Mouse (Mus musculus) spleen, postnatal 10 days (tissue): Measurements from ENCODE around the gene Eml1.
"Not testable (repeated sequence)": the region's sequence is repeated elsewhere in the genome, so short reads cannot be mapped to it uniquely, and the experiment has no call there.

ENCODE experiments used
- DNase-seq, 2 experiments: peaks; one replicate each; pipeline ENCODE4 v3.0.0; 2021 to 2022; ENCODE audit warnings: low spot score in 2 of 2

The Eml1 gene

DNA sequence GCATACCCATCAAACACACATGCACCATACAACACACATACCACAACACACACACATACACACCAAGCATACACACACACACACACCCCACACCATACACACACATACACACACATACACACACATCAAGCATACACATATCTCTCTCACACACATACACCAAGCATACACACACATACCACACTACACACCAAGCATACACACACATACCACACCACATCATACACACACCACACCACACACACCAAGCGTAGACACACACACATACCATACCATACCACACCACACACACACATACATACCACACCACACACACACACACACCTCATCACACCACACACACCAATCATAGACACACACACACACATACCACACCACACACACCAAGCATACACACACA, 102.1 kb downstream of the Eml1 start:
- no peak for DNase-seq

DNA sequence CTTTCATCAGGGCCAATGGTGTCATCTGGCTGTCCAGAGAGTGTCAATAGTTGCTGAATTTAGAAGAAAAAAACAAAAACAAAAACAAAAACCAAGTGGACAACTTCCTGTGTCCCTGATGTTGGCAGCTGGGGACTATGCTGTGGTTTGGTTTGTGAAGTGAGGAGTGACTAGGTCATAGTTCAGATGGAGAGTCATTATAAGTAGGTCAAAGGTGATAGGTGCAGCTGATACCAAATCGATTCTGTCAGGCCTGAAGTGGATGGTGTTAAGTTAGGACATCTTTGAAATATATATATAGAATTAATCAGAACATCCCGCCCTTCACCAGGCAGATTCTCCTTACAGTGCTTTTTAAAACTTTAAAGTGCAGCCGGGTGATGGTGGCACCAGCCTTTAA, 103.7 kb downstream of the Eml1 start:
- no peak for DNase-seq

DNA sequence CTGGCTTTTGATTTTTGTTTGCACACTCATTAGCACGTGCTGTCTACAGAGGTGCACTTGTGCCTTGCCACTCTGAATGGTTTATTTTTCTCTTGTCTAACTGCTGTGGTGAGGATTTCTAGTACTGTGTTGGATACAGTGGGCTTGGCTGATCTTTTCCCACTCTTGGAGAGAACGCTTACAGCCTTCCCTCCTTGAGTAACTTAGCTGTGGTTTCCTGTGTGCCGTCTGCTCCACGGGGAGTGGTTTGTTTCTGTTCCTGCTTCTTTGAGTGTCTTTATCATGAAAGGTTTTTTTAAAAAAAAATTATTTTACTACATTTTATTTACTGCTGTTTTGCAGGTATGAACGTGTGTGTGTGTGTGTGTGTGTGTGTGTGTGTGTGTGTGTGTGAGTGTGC, 108.0 kb downstream of the Eml1 start:
- DNase-seq, result no peak

DNA sequence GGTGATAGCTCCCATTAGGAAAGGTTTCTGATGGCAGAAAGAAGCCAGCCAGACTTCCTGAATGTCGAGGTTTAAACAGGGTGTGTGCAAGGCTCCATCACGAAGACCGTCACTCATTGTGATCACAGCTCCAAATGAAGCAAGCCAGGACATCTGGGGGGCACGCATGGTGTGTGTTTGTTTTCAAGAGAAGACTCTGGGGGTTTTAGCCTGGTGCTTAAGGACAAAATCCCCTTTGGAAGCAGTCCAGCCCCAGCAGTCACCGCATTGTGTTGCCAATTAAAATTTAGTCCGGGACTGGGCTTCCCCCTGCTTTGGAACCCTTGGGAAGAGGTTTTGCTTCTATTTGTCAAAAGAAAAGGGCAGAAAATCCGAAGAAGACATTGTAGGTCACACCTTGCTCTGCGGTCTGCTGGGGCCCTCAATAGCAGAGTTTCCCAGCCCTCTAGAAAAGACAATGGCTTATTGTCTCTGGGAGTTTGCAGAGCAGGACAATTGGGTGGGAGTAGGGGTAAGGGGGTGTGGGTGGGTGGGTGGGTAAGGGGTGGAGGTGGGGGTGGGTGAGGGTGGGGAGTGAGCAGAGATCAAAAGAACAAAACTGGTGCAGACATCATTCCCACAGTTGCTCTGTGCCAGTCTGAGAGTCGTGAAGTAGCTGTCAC, 110.1 kb downstream of the Eml1 start:
- DNase-seq, result no peak

DNA sequence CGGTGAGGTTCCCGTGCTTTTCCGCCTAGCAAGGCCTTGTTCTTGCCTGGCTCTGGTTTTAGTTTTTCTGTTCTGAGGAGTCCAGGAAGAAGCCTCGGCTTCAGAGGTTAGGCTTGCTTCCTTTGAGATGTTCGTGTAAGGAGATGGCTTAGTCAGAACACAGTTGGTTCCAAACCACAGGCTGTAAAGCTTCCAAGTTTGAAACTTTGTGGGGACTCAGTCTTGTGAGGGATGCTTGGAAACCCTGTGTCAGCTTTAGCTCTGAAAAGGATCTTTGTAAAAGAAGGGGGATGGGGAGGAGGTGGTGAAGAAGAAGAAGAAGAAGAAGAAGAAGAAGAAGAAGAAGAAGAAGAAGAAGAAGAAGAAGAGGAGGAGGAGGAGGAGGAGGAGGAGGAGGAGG, 118.3 kb downstream of the Eml1 start:
- DNase-seq, result no peak

DNA sequence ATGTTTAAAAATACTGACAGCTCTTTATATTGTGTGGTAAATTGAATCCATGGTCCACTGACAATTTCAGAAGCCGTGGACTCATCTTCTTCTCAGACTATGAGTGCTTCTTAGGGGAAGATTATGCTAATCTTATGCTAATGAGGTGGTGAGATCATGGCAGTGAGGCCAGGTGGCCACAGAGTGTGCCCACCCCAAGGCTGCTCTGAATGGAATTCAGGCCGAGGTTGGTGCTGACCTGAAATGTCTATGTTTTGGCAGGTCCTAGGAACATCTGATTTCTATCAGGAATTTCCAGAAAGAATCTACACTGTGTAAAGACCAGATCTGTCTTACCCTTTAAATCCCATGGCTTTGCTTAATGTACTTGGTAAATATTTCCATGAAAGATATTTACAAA, 119.0 kb downstream of the Eml1 start:
- no peak for DNase-seq

DNA sequence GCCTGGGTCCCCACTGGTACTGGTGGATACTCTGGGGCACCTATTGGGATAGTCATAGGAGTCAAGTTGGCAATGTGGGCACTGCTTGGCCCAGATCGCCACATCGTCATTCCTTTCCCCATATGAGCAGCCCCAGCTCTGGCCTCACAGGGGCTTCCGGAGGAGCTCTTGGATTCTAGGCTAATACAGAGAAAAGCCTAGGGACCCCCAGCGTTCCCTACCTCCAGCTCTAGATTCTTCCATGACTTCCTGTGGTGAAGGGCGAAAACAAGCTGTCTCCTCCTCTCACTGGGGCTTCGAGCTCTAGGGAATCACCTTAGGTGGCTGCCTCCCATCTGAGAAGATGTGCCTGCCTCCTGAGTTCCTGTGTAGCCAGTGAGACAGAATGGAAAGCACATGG, 119.6 kb downstream of the Eml1 start:
- DNase-seq, result no peak

DNA sequence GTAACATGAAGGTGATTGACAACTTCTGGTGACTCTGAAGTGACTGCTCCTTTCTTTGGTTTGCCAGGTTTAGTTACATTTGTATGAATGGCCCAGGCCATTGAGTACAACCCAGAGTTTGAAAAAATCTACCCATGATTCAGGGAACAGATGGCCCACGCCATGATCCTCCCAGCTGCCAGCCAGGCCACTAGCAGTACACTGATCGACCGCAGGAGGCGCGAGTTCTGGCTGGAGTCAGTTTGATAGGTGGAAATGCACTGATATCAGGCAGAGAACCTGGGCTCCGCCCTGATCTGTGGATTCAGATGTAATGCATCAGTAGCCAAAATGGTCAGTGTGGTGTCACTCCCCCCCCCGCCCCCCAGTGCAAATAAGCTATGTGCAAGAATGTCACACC, 120.2 kb downstream of the Eml1 start:
- no peak for DNase-seq

GRCm38 (mm10) chr12:108494011-108494541, 123.3 kb downstream of the Eml1 start:
- DNase-seq, result peak in 1 of 2 experiments; percentile 36

DNA sequence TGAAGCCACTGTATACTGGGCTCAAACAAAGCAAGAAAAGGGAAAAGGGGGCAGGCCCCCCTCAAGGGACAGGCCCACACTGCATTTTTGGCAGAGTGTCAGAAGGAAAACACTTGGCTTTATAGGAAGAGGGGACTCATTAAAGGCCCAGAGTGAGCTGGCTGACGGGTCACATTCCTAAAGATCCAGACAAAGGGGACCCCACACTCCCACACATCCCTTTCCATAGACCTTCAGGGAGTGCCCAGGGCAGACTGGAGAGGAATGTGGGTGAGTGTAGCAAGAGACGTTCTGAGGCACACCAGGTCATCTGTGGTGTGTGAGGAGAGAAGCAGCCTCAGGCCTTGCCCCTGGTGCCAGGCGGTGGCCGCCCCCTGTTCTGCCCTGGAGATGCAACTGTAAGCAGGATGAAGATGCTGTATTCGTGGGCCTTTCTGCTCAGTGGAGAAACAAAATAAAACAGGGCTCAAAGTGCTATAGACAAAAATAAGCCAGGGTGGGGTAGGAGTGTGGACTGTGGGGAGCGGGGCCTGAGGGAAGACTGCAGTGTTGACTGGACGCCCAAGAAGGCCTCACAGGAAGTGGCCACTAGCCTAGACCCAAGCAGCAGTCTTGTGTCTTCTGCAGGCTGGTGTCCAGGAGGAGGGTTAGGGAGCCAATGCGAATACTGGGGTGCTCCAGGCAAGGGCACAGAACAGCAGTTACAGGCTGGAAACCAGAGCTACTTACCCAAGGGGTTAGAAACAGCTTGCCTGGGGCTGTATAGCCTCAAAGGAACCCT, 124.9 kb downstream of the Eml1 start:
- DNase-seq, result no peak

GRCm38 (mm10) chr12:108503064-108503463, 132.3 kb downstream of the Eml1 start:
- DNase-seq, result no peak

- no peak for DNase-seq
These were observed 132.8 kb downstream of the Eml1 start for GRCm38 (mm10) chr12:108503582-108503981.

- DNase-seq, result no peak
These were observed 135.1 kb downstream of the Eml1 start for GRCm38 (mm10) chr12:108505846-108506245.

GRCm38 (mm10) chr12:108507046-108507445, 136.3 kb downstream of the Eml1 start:
- not testable (repeated sequence) for DNase-seq

DNA sequence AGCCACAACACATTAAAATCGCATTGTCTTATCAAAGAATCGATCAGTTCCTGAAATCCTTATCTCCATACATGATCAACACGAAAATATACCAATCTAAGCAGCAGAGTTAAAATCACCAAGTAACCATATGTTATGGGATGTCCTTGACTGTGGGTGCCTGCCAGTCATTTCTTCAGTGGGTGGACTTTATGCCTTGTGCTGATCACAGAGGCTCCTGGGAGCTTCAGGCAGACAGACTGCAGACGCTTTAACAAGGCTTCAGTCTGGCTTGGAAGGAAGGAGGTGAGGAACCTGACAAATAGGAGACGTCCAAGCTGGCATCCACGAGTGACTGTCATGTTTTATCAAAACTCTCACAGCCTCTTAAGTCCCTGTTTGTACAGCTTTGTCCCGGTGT, 139.8 kb downstream of the Eml1 start:
- DNase-seq, result no peak

GRCm38 (mm10) chr12:108511009-108511408, 140.3 kb downstream of the Eml1 start:
- DNase-seq, result no peak

- no peak for DNase-seq
These were observed 144.7 kb downstream of the Eml1 start for GRCm38 (mm10) chr12:108515464-108515863.

- no peak for DNase-seq
These were observed 148.6 kb downstream of the Eml1 start for GRCm38 (mm10) chr12:108519374-108519773.

- DNase-seq, result peak in 1 of 2 experiments; percentile 52
These were observed 158.5 kb downstream of the Eml1 start for GRCm38 (mm10) chr12:108529214-108529613.

- DNase-seq, result no peak
These were observed 163.7 kb downstream of the Eml1 start for GRCm38 (mm10) chr12:108534484-108534883.

GRCm38 (mm10) chr12:108536461-108536860, 165.7 kb downstream of the Eml1 start:
- DNase-seq, result peak in 1 of 2 experiments; percentile 34

- DNase-seq, result peak in 1 of 2 experiments; percentile 40
These were observed 170.3 kb downstream of the Eml1 start for GRCm38 (mm10) chr12:108541088-108541487.

DNA sequence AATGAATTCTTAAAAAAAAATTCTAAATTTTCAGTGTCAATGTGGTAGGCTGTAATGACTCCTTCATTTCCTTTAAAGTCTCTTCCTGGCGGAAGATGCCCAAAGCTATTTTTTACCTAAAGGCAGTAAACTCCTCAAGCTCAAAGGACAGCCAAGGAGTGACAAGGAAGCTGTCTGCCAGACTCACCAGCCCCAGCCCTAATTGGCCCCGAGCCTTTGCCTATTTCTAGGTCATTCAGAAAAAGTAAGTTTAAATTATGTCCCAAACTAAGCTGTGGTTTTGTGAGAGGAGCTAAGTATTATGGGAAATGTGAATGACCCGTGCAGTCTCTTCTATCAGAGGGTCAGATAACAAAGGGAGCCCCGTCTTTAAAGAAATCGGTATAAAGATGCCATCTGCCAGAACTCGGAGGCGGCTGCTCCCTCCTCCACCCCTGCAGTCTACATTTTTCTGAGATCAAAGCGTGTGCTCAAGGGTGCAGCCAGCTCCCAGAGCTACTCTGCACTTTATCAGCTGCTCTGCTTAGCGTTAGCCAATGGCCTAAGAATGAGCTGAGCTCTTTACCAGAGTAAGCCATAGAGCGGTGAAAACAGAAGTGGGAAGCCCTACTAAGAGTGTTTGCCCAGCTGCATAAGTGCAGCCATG, 175.9 kb downstream of the Eml1 start:
- no peak for DNase-seq
